Mouse (Mus musculus): Measurements from ENCODE around the gene Ccdc182. TPM values are rescaled to one million over a fixed set of nuclear protein-coding genes. Genes with fewer than 3 reads are reported as not detected.

Gene Ccdc182
- polyA plus RNA-seq, 1 experiment from 2014 or later = 0.32 TPM

GRCm38 (mm10) chr11:88286019-88286418 lies 7.8 kb upstream of the Ccdc182 start:
- no peak for ATAC-seq
- Histone ChIP-seq H3K27me3 (no peaks in the 10 kb centered on the region), H3K9ac (no peak overlapping the region), H3K4me1 (peaks cover 19% of the 10 kb centered on the region), H3K4me3 (no peak overlapping the region), H3K36me3 (ENCODE audit: poor library complexity, severe bottlenecking) (no peaks in the 10 kb centered on the region), H3K4me2 (no peak overlapping the region), H3K9me3 (replicated peaks) (no peaks in the 10 kb centered on the region), H3K27ac (no peak overlapping the region)
- WGBS = 76% methylated on average over 8 of the region's 8 CpGs

GRCm38 (mm10) chr11:88288400-88288799 lies 5.5 kb upstream of the Ccdc182 start:
- Histone ChIP-seq H3K9me3 (replicated peaks) (no peaks in the 10 kb centered on the region), H3K9ac (0 out of 2 replicates have a peak overlapping the region, but pooled peaks have one; percentile 37), H3K27me3 (no peaks in the 10 kb centered on the region), H3K4me2 (peak overlapping the region; percentile 27), H3K27ac (peak overlapping the region; percentile 48), H3K36me3 (ENCODE audit: poor library complexity, severe bottlenecking) (no peaks in the 10 kb centered on the region), H3K4me1 (peaks cover 20% of the 10 kb centered on the region), H3K4me3 (no peak overlapping the region)
- ATAC-seq = peak; percentile 81
- WGBS = 31% methylated on average over 11 of the region's 11 CpGs

GRCm38 (mm10) chr11:88288805-88289340 lies 5.0 kb upstream of the Ccdc182 start:
- Histone ChIP-seq H3K36me3 (ENCODE audit: poor library complexity, severe bottlenecking) (no peaks in the 10 kb centered on the region), H3K9ac (0 out of 2 replicates have a peak overlapping the region, but pooled peaks have one; percentile 37), H3K27me3 (no peaks in the 10 kb centered on the region; the same call in 1 of the 2 replicates), H3K9me3 (replicated peaks) (no peaks in the 10 kb centered on the region), H3K4me3 (no peak overlapping the region), H3K4me1 (peaks cover 25% of the 10 kb centered on the region), H3K4me2 (peak overlapping the region; percentile 27), H3K27ac (peak overlapping the region; percentile 48)
- peak; percentile 45 for ATAC-seq
- WGBS = 62% methylated on average over 12 of the region's 12 CpGs

- no peak overlapping the region for H3K9ac ChIP-seq
- H3K27ac ChIP-seq = no peak overlapping the region
- 73% methylated on average over 4 of the region's 4 CpGs for WGBS
- no peak overlapping the region for H3K4me2 ChIP-seq
- H3K4me1 ChIP-seq = peaks cover 34% of the 10 kb centered on the region
- H3K36me3 ChIP-seq (ENCODE audit: poor library complexity, severe bottlenecking) = no peaks in the 10 kb centered on the region
- ATAC-seq = no peak
- peaks cover 8% of the 10 kb centered on the region; the same call in 1 of the 2 replicates for H3K27me3 ChIP-seq
- no peaks in the 10 kb centered on the region for H3K9me3 ChIP-seq (replicated peaks)
- no peak overlapping the region for H3K4me3 ChIP-seq
Measured at GRCm38 (mm10) chr11:88291245-88291644, 2.6 kb upstream of the Ccdc182 start.

- peaks cover 8% of the 10 kb centered on the region; the same call in 1 of the 2 replicates for H3K27me3 ChIP-seq
- no peak for ATAC-seq
Measured at GRCm38 (mm10) chr11:88291688-88292087, 2.2 kb upstream of the Ccdc182 start.

GRCm38 (mm10) chr11:88294394-88294710 lies 494 bp downstream of the Ccdc182 start:
- no peaks in the 10 kb centered on the region for H3K36me3 ChIP-seq (ENCODE audit: poor library complexity, severe bottlenecking)
- H3K9ac ChIP-seq = no peak overlapping the region
- H3K27ac ChIP-seq = no peak overlapping the region
- H3K9me3 ChIP-seq (replicated peaks) = no peaks in the 10 kb centered on the region
- H3K27me3 ChIP-seq = peaks cover 8% of the 10 kb centered on the region; the same call in 1 of the 2 replicates
- peak overlapping the region; percentile 17; the same call in 1 of the 2 replicates for H3K4me3 ChIP-seq
- H3K4me2 ChIP-seq = peak overlapping the region; percentile 52
- ATAC-seq = no peak
- WGBS = 26% methylated on average over 17 of the region's 17 CpGs
- H3K4me1 ChIP-seq = peaks cover 22% of the 10 kb centered on the region

More at GRCm38 (mm10) chr11:88291688-88292087, 2.2 kb upstream of the Ccdc182 start:
- Histone ChIP-seq H3K4me2 (no peak overlapping the region), H3K4me1 (peaks cover 34% of the 10 kb centered on the region), H3K4me3 (no peak overlapping the region), H3K9ac (no peak overlapping the region), H3K27ac (no peak overlapping the region), H3K36me3 (ENCODE audit: poor library complexity, severe bottlenecking) (no peaks in the 10 kb centered on the region), H3K9me3 (replicated peaks) (no peaks in the 10 kb centered on the region)
- 39% methylated on average over 4 of the region's 4 CpGs for WGBS

- no peak overlapping the region for H3K4me2 ChIP-seq
Measured at GRCm38 (mm10) chr11:88295298-88295697, 1.4 kb downstream of the Ccdc182 start.

GRCm38 (mm10) chr11:88297526-88297925 lies 3.7 kb downstream of the Ccdc182 start:
- no peak overlapping the region for H3K27ac ChIP-seq
- no peak overlapping the region for H3K4me3 ChIP-seq
- H3K27me3 ChIP-seq = peaks cover 8% of the 10 kb centered on the region; the same call in 1 of the 2 replicates
- H3K9me3 ChIP-seq (replicated peaks) = no peaks in the 10 kb centered on the region
- 80% methylated on average over 4 of the region's 4 CpGs for WGBS
- H3K36me3 ChIP-seq (ENCODE audit: poor library complexity, severe bottlenecking) = no peaks in the 10 kb centered on the region
- no peak for ATAC-seq
- H3K4me1 ChIP-seq = peaks cover 24% of the 10 kb centered on the region
- no peak overlapping the region for H3K4me2 ChIP-seq
- no peak overlapping the region for H3K9ac ChIP-seq

More at GRCm38 (mm10) chr11:88295298-88295697, 1.4 kb downstream of the Ccdc182 start:
- Histone ChIP-seq H3K9ac (no peak overlapping the region), H3K9me3 (replicated peaks) (no peaks in the 10 kb centered on the region), H3K4me3 (no peak overlapping the region), H3K36me3 (ENCODE audit: poor library complexity, severe bottlenecking) (no peaks in the 10 kb centered on the region), H3K4me1 (peaks cover 25% of the 10 kb centered on the region), H3K27ac (no peak overlapping the region), H3K27me3 (peaks cover 8% of the 10 kb centered on the region; the same call in 1 of the 2 replicates)
- WGBS = 81% methylated on average over 5 of the region's 5 CpGs
- no peak for ATAC-seq

GRCm38 (mm10) chr11:88299345-88299744 lies 5.5 kb downstream of the Ccdc182 start:
- ATAC-seq = no peak
- 69% methylated on average over 4 of the region's 4 CpGs for WGBS
- Histone ChIP-seq H3K4me2 (no peak overlapping the region), H3K27ac (no peak overlapping the region), H3K9me3 (replicated peaks) (no peaks in the 10 kb centered on the region), H3K4me1 (peaks cover 19% of the 10 kb centered on the region), H3K4me3 (no peak overlapping the region), H3K36me3 (ENCODE audit: poor library complexity, severe bottlenecking) (no peaks in the 10 kb centered on the region), H3K9ac (no peak overlapping the region), H3K27me3 (0 out of 2 replicates have a peak, but pooled peaks cover 8% of the 10 kb centered on the region)

GRCm38 (mm10) chr11:88301619-88302018 lies 7.8 kb downstream of the Ccdc182 start:
- H3K9ac ChIP-seq = no peak overlapping the region
- H3K27me3 ChIP-seq = no peaks in the 10 kb centered on the region
- no peak overlapping the region for H3K4me2 ChIP-seq
- no peaks in the 10 kb centered on the region for H3K36me3 ChIP-seq (ENCODE audit: poor library complexity, severe bottlenecking)
- WGBS = 50% methylated on average over 6 of the region's 6 CpGs
- H3K9me3 ChIP-seq (replicated peaks) = no peaks in the 10 kb centered on the region
- no peak overlapping the region for H3K4me3 ChIP-seq
- ATAC-seq = no peak
- no peak overlapping the region for H3K27ac ChIP-seq
- peaks cover 14% of the 10 kb centered on the region; the same call in 1 of the 2 replicates for H3K4me1 ChIP-seq

- H3K4me1 ChIP-seq = peaks cover 32% of the 10 kb centered on the region
- no peaks in the 10 kb centered on the region for H3K27me3 ChIP-seq
- no peak overlapping the region for H3K4me3 ChIP-seq
- H3K4me2 ChIP-seq = no peak overlapping the region
- H3K27ac ChIP-seq = no peak overlapping the region
- ATAC-seq = no peak
- no peaks in the 10 kb centered on the region for H3K9me3 ChIP-seq (replicated peaks)
- no peaks in the 10 kb centered on the region for H3K36me3 ChIP-seq (ENCODE audit: poor library complexity, severe bottlenecking)
- 93% methylated on average over 6 of the region's 6 CpGs for WGBS
- no peak overlapping the region for H3K9ac ChIP-seq
Measured at GRCm38 (mm10) chr11:88305759-88306158, 11.9 kb downstream of the Ccdc182 start.

- no peak for ATAC-seq
- 84% methylated on average over 14 of the region's 14 CpGs for WGBS
- no peaks in the 10 kb centered on the region for H3K27me3 ChIP-seq
- no peak overlapping the region for H3K4me3 ChIP-seq
- no peak overlapping the region for H3K27ac ChIP-seq
- H3K4me1 ChIP-seq = peaks cover 43% of the 10 kb centered on the region
- H3K9ac ChIP-seq = no peak overlapping the region
- H3K36me3 ChIP-seq (ENCODE audit: poor library complexity, severe bottlenecking) = no peaks in the 10 kb centered on the region
- H3K4me2 ChIP-seq = no peak overlapping the region
- H3K9me3 ChIP-seq (replicated peaks) = no peaks in the 10 kb centered on the region
Measured at GRCm38 (mm10) chr11:88307616-88308543, 14.0 kb downstream of the Ccdc182 start.

Data from forebrain, embryonic 13.5 days (tissue).